Mouse (Mus musculus): ENCODE results near the gene Srek1.
A peak's percentile ranks its signal among the peaks of the same experiment; 100 is the strongest.

Gene Srek1

DNA sequence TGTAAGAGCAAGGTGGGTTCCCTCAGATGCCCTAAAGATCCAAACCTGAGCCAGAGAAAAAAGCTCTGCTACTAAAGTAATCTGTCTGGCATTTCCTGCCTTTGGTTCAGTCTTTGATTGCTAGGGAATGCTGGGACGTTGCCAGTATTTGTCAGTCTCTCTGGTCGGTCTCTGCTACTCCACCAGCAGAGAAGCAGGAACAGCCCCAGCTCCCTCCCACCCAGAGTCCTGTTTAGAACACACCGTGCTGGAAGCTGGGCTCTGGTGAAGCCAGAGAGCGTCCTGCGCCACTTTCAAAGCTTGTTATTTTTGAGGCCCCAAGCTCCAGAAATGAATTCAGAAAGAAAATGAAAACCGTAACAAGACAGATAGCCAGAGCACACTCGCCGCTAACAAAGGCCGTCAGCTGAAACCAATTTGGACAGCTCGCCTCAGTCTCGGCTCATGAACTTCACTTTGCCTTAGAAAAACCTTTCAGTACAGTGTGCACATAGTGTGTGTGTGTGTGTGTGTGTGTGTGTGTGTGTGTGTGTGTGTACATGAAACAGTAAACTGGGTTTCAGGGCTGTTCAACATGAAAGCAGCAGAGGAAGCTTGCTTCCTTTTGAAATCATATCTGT, 62.9 kb downstream of the Srek1 start:
- DNase-seq: peak; percentile 51 to 55

DNA sequence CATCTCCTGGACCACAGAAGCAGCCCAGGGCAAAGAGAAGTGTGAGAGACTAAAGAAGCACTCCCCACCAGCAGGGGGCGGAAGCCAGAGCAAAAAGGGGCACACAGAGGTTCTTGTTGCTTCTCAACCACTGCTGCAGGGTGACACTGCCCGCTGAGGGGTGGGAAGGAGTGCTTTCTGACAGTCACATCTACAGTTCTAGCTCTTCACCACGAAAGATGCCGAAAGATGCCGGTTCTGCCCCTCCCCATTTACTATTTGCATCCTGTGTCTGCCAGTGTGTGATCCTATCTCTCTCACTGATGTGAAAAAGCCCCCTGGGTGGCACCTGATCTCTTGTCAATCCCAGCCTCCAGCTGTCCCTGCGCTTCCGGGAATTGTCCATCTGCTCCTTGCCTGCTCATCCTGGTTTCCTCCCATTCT, 64.0 kb downstream of the Srek1 start:
- DNase-seq: peak; percentile 11 to 76

DNA sequence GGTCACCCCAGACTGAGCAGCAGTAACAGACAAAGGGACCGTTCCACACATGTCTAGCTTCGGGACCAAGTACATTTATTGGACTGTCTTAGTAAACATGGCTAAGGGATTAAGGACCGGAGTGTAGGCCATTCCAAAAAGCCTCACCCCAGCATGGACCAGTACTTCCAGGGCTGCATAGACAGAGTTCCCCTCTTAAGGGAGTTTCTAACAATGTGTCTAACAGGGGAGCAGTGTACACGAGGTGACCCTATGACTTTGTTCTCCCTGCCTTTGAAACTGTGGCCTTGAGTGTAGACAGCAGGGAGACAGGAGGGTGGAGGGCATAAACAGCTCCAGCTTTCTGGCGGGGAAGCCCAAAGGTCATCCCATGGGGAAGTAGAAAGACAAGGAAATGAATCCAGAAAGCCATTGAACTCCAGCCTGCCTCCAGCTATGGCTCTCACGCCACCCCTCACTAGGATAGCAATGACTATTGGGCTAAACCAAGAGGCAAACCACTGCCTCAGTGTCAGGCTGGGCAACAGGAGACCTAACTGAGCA, 68.9 kb downstream of the Srek1 start:
- DNase-seq: no peak

DNA sequence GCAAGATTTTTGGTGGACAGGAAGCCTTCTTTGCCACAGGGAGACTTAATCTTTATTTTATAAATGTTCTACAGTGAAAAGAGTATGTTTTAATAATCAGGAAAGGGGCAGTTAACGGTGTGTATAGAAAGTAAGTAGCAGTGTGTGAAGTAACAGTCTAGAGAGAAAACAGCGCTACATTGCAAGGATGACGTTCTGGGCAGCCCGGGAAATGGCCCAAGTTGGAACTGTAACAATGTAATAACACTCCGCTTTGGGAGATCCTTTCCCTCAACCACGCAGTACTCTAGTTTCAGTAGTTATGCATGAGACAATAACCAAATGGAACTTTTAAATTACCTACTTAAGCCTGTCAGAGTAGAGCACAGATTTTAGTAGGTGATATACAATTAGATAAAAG, 70.6 kb downstream of the Srek1 start:
- no peak for DNase-seq

DNA sequence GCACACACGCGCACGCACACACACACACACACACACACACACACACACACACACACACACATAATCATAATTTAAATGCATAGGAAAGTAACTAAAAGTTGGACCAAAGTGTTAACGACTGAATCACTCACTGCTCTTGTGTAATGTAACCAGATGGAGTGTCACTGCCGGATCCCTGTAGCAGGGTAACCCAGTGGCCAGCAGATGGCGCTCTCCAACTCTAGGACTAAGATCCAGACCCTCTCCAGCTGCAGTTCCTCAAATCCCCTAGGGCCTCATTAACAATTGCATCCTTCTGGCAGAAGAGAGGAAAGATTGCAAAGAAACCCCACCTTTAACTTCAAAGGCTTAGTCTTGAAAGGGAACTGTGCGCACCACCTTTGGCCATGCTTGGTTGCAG, 71.0 kb downstream of the Srek1 start:
- DNase-seq: peak; percentile 67 to 91

DNA sequence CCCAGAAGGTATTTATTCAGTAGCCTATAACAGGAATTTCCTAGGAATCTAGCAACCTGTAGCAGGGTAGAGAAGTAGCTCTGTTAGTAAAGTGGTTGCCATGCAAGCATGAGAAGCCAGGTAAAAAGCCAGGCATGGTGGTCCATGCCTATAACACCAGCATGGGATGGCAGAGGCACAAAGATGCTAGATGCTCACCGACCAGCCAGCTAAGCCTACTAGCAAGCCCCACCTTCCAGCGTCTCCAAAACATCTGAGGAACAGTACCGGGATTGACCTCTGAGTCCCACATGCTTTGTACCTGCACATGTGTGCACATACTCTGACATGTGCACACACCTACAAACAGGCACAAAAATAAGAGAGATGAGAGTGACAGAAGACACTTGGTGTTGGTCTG, 72.1 kb downstream of the Srek1 start:
- no peak for DNase-seq

DNA sequence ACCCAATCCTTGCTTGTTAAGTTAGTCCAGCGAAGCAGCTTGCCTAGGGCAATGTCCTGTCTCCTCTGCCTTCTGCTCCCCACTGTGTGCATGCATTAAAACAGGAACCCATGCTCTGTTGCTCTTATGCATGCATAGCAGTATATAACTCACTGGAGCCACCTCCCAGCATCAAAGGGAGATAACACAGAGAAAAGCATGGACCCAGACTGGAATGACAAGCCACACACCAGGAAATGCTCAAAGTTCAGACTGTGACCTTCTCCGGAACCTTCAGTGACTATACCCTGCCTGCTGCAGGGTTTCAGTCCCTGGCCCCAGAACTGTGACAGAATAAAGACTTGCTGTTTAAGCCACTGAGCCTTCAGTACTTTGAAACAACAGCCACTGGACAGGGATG, 73.7 kb downstream of the Srek1 start:
- no peak for DNase-seq

DNA sequence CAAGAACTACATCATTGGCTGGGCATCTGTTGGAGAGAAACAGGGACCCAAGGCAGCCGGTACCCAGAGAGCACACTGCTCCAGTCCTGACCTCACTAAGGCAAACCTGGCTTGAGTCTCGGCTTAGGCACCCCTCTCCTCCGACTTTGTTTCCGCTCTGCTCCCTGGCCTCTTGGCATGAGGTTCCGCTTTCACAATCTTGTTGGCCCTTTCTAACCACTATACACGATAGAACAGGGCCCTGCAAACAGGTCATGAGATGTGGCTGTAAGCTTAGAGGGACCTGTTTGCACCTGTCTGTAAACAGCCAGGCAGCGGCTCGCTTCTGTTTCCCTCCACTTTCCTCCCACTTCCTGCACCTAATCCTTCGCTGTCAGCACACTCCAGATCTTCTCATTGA, 76.4 kb downstream of the Srek1 start:
- DNase-seq: no peak

DNA sequence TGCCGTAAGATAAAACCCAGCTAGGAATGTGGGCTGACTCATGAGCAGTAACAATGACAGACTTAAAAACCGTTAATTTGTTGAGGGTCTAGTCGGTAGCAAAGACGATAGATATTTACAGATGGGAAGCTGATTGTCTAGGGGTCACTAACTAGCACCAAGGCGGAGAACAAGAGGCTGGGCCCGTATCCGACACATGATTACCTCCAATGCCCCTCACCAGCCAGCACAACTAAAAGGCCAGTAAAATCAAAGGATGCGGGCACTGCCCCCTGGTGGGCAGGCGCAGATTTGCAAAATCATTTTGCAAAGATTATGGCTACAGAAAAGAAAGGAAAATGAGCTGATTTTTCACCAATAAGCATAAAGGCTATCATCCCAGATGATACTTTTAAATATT, 78.2 kb downstream of the Srek1 start:
- DNase-seq: peak; percentile 11 to 63

DNA sequence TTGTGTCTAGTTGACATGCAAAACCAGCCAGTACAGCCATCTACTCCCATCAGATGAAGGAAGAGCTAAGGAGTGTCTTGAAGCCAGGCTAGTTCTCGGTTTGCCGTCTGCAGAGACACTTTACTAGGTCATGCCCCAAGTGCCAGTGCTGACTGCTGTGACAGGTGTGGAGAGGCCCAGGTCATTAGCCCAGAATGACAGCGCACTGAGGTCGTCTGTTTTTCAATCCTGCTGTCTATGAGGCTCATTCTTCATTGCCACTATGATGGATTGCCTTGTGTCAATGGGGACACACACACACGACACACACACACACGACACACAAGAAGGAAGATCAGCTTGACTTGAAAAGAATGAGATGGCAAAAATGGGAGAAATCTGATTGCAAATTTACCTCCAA, 79.0 kb downstream of the Srek1 start:
- no peak for DNase-seq

Data from kidney, postnatal 36 days (tissue).